Mouse (Mus musculus) ES-E14 (cell line): ENCODE measurements around the gene C2cd3. TPM values are rescaled to one million over a fixed set of nuclear protein-coding genes. Genes with fewer than 3 reads are reported as not detected.

Experiments
- DNase-seq: peaks from one replicate; pipeline ENCODE4 v3.0.0-alpha.2; 2013; ENCODE audit warnings: low read depth, low spot score
- H3K27ac ChIP-seq: 2 replicates; pipeline ENCODE4 v1.5.1; 2012; ENCODE audit warnings: low read depth, mild to moderate bottlenecking, low read length, moderate library complexity, mixed read lengths; ENCODE audit not compliant: poor library complexity, insufficient read depth, severe bottlenecking
- H3K36me3 ChIP-seq: 2 replicates; pipeline ENCODE4 v1.6.1; 2012; ENCODE audit warnings: mild to moderate bottlenecking, low read length, moderate library complexity, mixed read lengths; ENCODE audit not compliant: control insufficient read depth, poor library complexity, insufficient read depth, severe bottlenecking
- H3K4me1 ChIP-seq, 2 experiments: fragments of 150-350 bp in 1 of 2; sonication (generic) in 1 of 2; 2 replicates each; pipeline ENCODE4 v1.6.1; 2012; ENCODE audit warnings: low read length in 2 of 2, mild to moderate bottlenecking in 1 of 2, mixed read lengths in 1 of 2; ENCODE audit not compliant: control insufficient read depth in 2 of 2, insufficient read depth in 2 of 2, poor library complexity in 1 of 2
- H3K4me3 ChIP-seq, 2 experiments: fragments of 150-350 bp in 1 of 2; sonication (generic) in 1 of 2; 2 replicates each; pipeline ENCODE4 v1.5.1; 2012; ENCODE audit warnings: low read length in 2 of 2, low read depth in 1 of 2, mild to moderate bottlenecking in 1 of 2, mixed read lengths in 1 of 2; ENCODE audit not compliant: insufficient read depth in 1 of 2, poor library complexity in 1 of 2, severe bottlenecking in 1 of 2
- H3K9ac ChIP-seq: 2 replicates; pipeline ENCODE4 v1.6.1; 2012; ENCODE audit warnings: low read depth, mild to moderate bottlenecking, low read length, mixed read lengths; ENCODE audit not compliant: poor library complexity, insufficient read depth, severe bottlenecking
- H3K9me3 ChIP-seq: fragments of 150-350 bp; sonication (generic); 2 replicates; pipeline ENCODE4 v1.6.1; 2012; ENCODE audit warnings: low read depth, mild to moderate bottlenecking, low read length; ENCODE audit not compliant: control insufficient read depth, insufficient read depth
- CHD2 ChIP-seq: IDR thresholded peaks from 2 replicates; pipeline ENCODE4 v1.6.1; 2014; ENCODE audit warnings: mild to moderate bottlenecking, low read depth, low read length, inconsistent platforms
- HCFC1 ChIP-seq: IDR thresholded peaks from 2 replicates; pipeline ENCODE4 v1.6.1; 2012; ENCODE audit warnings: low read length, inconsistent platforms, borderline replicate concordance; ENCODE audit not compliant: insufficient read depth
- MAFK ChIP-seq: IDR thresholded peaks from 2 replicates; pipeline ENCODE4 v1.6.1; 2014; ENCODE audit warnings: mild to moderate bottlenecking, low read depth, low read length, inconsistent platforms; ENCODE audit not compliant: insufficient read depth
- ZC3H11A ChIP-seq: IDR thresholded peaks from 2 replicates; pipeline ENCODE4 v1.6.1; 2012; ENCODE audit warnings: low read depth, mild to moderate bottlenecking, inconsistent platforms, low read length, borderline replicate concordance
- ZNF384 ChIP-seq: IDR thresholded peaks from 2 replicates; pipeline ENCODE4 v1.6.1; 2012; ENCODE audit warnings: low read depth, low read length, inconsistent platforms
- in situ Hi-C, 2 experiments: fragments of 600-800 bp; cut with MboI; formaldehyde crosslinking; loops; one replicate each; pipeline ENCODE4 v1.15.1; 2025; ENCODE audit warnings: low sequenced_read_pairs in 2 of 2, inconsistent platforms in 1 of 2; ENCODE audit not compliant: unreplicated experiment in 2 of 2
- total RNA-seq: library from RNA; depleted of rRNA; stranded (reverse); fragments of 300-350 nt; gene quantifications from 2 replicates; pipeline ENCODE4 v1.2.3, GENCODE M21; 2012

The C2cd3 gene
- total RNA-seq, 1 experiment = 10.9 TPM

- TF ChIP-seq HCFC1 (no peak), ZNF384 (no peak), ZC3H11A (no peak), CHD2 (no peak), MAFK (no peak)
- in situ Hi-C loops = no loop called here
These were observed 15.3 kb upstream of the C2cd3 start for GRCm38 (mm10) chr7:100356768-100357167.

GRCm38 (mm10) chr7:100357856-100358255, 14.2 kb upstream of the C2cd3 start:
- no peak overlapping the region for H3K27ac ChIP-seq
- no peak overlapping the region for H3K9ac ChIP-seq
- TF ChIP-seq ZC3H11A = no peak
- no peak for TF ChIP-seq HCFC1
- no peak for TF ChIP-seq MAFK
- H3K36me3 ChIP-seq = no peaks in the 10 kb centered on the region
- no peak for DNase-seq
- no peaks in the 10 kb centered on the region for H3K9me3 ChIP-seq
- H3K4me1 ChIP-seq = no peaks in the 10 kb centered on the region
- in situ Hi-C loops = no loop called here
- no peak overlapping the region for H3K4me3 ChIP-seq

More at GRCm38 (mm10) chr7:100356768-100357167, 15.3 kb upstream of the C2cd3 start:
- Histone ChIP-seq H3K4me1 (no peaks in the 10 kb centered on the region), H3K36me3 (no peaks in the 10 kb centered on the region), H3K27ac (no peak overlapping the region), H3K9me3 (no peaks in the 10 kb centered on the region), H3K9ac (no peak overlapping the region), H3K4me3 (no peak overlapping the region)
- DNase-seq = no peak

GRCm38 (mm10) chr7:100363162-100363561, 8.9 kb upstream of the C2cd3 start:
- in situ Hi-C loops = no loop called here
- H3K4me3 ChIP-seq = no peak overlapping the region
- H3K9ac ChIP-seq = no peak overlapping the region
- no peak for DNase-seq
- H3K4me1 ChIP-seq = 0 out of 4 replicates have a peak, but pooled peaks cover 0 to 2% of the 10 kb centered on the region in 2 experiments
- no peak overlapping the region for H3K27ac ChIP-seq
- TF ChIP-seq MAFK (no peak), ZC3H11A (no peak)
- no peaks in the 10 kb centered on the region for H3K36me3 ChIP-seq
- no peaks in the 10 kb centered on the region for H3K9me3 ChIP-seq

- TF ChIP-seq ZNF384 (no peak), CHD2 (no peak), ZC3H11A (no peak)
- no peak for DNase-seq
- Histone ChIP-seq H3K27ac (no peak overlapping the region), H3K9ac (no peak overlapping the region), H3K4me3 (no peak overlapping the region), H3K9me3 (no peaks in the 10 kb centered on the region), H3K36me3 (no peaks in the 10 kb centered on the region), H3K4me1 (0 out of 4 replicates have a peak, but pooled peaks cover 0 to 2% of the 10 kb centered on the region in 2 experiments)
- in situ Hi-C loops = no loop called here
These were observed 7.1 kb upstream of the C2cd3 start for GRCm38 (mm10) chr7:100364888-100365287.

- in situ Hi-C loops = no loop called here
These were observed 483 bp downstream of the C2cd3 start for GRCm38 (mm10) chr7:100372452-100372980.

More at GRCm38 (mm10) chr7:100372452-100372980, 483 bp downstream of the C2cd3 start:
- Histone ChIP-seq H3K4me1 (no peaks in the 10 kb centered on the region), H3K4me3 (peak overlapping the region; percentile 84 to 98), H3K9me3 (no peaks in the 10 kb centered on the region), H3K9ac (peak overlapping the region; percentile 86), H3K27ac (no peak overlapping the region; the same call in 1 of the 2 replicates), H3K36me3 (peaks cover 4% of the 10 kb centered on the region)
- DNase-seq = no peak
- TF ChIP-seq CHD2 = no peak
- no peak for TF ChIP-seq ZC3H11A
- TF ChIP-seq MAFK = no peak
- no peak for TF ChIP-seq ZNF384
- no peak for TF ChIP-seq HCFC1
